Mouse (Mus musculus): ENCODE results near the gene Gm45902.

Gene Gm45902

DNA sequence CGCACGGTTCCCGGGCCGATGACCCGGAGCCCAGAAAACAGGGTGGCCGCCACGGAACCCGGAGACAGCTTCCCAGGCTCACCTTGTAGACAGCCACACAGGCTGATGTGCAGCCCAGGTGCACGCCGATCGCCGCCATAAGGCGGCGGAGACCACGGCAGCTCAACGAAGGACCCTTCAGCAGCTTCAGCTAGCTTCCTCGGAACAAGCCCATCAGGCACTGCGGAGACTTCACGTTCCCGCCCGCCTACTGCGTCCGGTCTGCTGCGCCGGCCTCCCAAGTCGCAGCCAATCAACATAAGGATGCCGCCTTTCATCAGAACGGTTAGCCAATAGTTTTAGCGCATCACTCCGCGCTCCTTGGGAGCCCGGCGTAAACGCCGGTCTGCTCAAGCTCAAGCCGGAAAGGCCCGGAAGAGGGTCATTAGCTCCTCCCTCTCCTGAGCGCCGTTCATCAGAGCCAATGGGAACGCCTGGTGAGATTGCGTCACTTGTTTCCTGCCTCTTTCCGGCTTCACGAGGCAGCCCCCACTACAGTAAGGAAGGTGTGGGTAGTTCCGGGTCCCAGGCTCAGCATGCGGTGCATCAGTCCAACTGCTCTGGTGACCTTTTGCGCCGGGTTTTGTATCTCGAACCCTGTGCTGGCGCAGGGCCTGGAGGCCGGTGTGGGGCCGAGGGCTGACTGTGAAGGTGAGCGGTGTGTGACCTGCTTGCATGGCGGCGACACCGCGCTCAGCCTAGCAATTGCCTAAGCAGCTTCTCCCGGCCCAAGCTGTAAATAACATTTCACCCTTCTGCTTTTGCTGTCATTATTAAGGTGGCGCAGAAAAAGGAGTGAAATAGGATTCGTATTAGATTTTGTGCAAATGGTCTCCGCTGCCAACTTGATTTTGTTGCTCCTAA is at the start of gene Gm45902, which contains the start of the genes Hspa14 and Cdnf:
Gene Gm45902, minus strand, starts transcription at position 239 of the 903 bp plus-strand sequence.
Gene Hspa14, minus strand, starts transcription at position 263 of the 903 bp plus-strand sequence.
Gene Cdnf, plus strand, starts transcription at position 479 of the 903 bp plus-strand sequence.
- peak; percentile 98 for DNase-seq (ENCODE audit: low read depth)

DNA sequence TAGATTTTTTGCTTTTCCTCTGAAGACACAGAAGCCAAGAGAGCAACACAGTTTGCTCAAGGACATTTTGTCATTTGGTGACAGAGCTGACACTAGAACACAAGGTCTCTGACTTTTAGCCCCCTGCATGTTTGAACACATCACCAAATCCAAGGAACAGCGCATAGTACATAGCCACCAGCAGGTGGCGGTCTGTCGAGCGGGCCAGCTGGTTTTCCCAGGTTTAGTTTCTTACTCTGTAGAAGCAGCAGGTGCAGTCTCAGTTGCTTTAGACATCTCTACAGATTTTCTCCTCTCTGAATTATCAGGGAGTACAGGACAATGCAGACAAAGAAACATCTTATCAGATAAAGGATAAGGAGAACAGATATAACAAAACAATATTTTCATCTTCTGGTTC is 34.0 kb upstream of the Gm45902 start:
- DNase-seq (ENCODE audit: low read depth): peak; percentile 27

DNA sequence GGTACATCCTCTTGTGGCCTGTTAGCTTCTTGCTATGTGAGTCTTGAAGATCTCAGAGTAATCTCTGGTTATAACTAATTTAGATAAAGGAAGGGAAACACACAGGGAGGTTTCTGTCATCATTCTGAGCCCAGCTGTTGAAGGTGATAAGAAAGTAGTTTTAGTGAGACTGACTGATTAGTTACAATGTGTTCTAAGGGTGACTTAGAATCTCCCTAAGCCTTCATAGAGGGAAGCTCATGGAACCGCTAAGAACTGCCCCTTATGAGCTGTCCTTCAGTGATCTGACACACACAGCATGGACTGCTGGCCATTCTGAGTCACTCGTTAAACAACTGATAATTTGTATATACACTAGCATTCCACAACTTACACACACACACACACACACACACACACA is 33.5 kb upstream of the Gm45902 start:
- DNase-seq (ENCODE audit: low read depth): no peak

DNA sequence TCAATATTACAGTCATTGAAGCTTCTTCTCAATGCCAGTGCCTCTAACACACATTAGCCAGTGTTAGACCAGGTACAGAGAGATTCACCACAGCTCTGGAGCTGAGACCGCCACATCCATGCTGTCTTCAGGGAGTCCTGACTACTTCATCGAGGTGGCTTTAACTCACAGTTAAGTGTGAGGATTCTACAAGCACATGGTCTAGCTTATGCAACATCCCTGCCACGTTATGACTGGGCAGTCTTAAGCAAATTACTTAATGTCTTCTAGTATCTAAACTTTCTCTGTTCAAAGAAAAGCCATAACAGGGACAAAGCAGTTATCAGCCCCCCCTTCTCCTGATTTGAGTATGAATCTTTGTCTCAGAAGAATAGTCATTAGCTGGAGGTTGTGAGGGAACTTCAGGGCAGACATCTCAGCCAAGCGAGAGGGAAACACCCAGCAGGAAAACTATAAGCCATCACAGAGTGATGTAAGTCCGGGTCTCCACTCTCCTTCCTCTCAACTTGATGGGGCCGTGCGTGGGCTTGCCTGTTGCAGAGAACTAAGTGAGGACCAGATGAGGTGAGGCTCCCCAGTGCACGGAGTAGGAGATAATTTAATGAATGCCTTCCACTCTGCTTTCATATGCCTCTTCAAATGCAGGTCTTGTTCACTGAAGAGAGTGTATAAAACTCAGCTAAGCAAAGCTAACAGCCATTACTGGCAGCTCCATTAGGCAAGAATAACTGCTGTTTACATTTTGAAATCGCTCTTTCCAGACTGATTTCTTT is 28.9 kb upstream of the Gm45902 start:
- no peak for DNase-seq (ENCODE audit: low read depth)

DNA sequence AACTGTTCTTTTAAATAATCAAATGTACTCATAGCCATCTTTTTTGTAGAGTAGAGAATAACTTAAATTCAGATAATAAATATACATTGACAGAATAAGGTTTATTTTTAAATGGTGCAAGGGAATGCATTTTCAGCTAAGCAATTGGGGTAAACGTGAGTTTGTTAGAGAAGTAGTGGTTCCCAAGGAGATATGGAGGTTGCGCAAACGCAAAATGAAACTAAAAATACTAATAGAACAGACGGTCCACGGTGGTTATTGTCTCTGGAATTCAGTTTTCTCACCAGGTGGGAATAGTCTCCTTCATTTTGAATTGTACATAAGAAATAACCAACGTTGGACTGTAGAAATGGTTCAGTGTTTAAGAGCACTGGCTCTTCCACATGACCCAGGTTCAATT is 13.7 kb upstream of the Gm45902 start:
- no peak for DNase-seq (ENCODE audit: low read depth)

DNA sequence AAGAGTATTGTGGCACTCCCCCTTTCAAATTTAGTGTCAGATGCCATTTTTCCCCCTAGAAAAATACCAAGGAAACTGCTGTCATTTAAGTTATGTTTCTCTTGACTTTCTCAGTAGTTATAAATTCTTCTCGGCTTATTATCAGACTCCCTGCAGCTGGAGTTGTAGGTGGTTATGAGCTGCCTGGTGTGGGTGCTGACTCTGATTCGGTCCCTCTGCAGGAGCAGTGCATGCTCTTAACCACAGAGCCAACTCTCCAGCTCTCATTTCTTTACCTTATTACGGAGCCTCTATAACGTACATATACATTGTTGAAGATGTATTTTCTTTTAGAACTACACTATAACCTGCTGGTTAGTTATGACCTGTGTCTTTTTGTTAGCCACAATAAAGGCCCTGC is 10.0 kb upstream of the Gm45902 start:
- DNase-seq (ENCODE audit: low read depth): no peak

DNA sequence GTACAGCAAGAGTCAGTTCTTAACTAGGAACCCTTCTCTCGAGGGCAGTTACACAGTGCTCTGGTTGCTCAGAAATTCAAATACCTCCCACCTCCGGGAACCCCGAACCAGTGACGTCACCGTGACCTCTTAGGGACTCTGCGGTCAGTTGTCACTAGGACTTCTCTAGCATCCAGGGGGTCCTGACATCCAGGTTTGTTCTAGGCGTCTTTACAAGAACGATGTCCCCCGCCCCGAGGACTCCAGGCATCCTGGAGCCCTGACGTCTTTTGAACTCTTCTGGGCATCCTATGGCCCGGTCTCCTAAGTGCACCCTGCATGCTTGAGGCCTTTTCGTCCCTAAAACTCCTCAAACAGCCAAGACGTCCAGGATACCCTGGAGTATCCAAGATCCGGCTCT is 514 bp downstream of the Gm45902 start:
- DNase-seq (ENCODE audit: low read depth): no peak

DNA sequence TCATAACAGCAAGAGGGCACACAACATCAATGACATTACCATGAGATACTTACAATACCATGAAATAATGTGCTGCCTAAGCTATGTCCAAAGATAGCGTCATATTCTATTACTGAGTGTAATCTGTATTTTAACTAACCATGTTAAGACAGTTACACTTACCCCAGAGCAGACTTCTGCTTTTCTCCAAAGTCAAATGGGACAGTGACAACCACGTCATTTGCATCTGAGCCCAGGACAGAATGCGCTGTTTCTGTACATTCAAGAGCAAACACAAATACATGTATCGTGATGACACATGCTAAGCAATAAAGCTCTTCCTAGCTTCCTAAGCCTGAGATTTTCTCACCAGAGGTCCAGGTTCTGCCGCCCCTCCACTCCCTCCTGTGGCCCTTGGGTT is 11.7 kb downstream of the Gm45902 start:
- DNase-seq (ENCODE audit: low read depth): no peak

DNA sequence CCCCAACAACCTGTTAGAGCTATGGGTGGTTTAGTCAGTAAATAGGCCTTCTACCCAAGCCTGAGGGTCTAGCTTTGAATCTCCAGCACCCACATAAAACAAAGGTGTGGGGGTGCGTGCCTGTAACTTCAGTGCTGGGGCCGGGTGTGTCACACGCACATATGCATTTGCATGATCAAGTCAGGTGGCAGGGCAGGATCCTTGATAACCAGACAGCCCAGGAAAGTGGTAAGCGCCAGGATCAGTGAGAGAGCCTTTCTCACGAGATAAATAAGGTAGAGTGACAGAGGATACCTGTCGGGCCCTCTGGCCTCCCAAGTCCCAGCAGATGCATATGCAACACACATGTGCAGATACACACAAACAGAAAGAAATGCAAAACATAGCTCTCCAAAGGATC is 13.0 kb downstream of the Gm45902 start:
- DNase-seq (ENCODE audit: low read depth): no peak

DNA sequence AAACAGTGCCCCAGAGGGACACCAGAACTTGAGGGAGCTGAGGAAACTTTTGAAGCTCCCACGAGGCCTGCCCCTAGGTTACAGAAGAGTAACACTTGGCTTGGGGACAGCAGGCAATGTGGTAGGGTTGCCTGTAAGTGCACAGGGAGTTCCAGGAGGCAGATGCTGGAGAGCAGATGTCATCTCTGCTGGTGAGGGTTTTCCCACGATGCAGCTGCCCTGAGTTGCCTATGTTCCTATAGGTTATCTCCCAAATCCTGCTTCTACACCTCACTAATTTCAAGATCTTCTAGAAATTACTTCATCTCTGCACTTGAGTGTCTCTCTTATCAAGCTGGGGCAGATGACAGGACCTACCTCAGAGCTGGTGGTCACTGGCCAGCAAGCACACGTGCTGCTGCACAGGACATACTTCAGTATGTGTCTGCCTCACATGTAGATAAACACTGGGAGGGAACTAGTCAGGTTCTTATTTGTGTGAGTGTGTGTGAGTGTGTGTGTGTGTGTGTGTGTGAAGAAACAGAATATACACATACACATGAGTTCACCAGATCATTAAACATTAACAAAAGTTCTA is 18.7 kb downstream of the Gm45902 start:
- DNase-seq (ENCODE audit: low read depth): no peak

DNA sequence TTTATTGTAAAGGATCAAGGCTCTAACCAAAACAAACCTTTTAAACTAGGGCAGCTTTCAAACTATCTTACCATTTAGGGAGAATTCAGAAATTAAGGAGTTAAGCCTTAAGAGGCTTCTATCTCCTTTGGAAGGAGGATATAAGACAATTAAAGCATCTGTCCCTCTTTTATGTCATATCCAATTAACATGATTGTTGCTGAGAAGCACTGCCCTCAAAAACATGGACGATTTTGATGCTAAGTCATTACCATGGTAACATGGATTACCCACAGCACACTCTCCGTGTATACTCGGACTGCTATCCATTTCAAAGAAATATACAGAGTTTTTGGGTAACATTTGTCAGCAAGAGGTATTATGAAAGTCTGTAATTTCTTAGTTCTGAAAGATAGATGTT is 22.8 kb downstream of the Gm45902 start:
- DNase-seq (ENCODE audit: low read depth): no peak

DNA sequence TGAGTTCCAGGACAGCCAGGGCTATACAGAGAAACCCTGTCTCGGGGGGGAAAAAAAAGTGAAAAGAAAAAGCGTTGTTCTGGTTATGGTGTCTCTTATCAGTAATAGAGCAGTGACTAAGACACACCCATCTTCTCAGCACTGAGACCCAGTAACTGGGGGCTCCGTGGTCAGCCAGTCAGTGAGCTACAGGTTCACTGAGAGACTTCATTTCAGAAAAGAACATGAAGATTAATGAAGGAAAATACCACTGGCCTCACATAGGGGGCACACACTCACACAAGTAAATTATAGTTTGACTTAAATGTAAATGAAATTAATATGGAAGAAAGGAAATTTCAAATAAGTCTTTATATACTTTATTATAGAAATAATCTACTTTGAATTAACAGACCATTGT is 32.4 kb downstream of the Gm45902 start:
- no peak for DNase-seq (ENCODE audit: low read depth)

DNA sequence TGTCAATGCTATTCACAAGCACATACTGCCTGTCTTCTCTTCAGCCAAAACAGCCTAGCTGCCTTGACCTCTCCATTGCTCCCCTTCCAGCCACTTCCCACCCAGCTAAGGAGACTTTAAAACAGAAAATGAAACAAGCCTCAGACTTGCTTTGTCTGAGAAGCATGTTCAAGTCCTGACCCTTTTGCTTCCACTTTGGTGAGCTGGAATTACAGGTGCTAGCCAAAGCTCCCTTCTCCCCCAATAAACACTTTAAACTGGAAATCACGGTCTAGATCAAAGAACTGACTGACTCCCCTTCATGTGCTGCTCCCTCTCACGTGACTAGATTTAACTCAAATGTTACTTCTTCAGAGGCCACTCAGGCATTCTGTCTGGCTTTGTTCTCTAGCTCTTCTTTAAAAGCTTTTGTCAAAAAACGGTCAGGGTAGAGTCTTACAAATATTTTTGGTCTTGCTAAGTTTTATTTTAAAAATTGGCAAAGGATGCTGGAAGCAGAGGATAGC is 36.8 kb downstream of the Gm45902 start:
- no peak for DNase-seq (ENCODE audit: low read depth)

DNA sequence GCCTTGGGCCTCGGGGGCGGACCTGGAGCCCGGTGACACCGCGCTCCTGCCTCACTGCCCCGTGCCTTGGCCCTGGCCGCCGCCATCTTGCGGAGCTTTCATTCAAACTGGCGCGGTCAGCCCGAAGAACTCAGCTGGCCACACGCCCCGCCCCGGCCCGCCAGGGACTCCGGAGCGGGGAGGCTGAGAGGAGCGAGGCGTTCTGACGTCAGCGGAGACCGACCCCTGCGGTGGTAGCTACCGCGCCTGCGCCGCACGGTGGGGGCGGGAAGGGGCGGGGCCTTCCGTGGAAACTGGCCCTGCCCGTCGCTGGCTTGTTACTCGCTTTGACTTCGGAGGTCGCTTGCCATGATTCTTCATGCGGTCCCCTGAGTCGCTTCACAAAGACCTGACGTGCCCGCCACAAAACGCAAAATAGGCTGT is 37.7 kb downstream of the Gm45902 start, which contains the start of gene Suv39h2:
Gene Suv39h2, minus strand, starts transcription at position 171 of the 423 bp plus-strand sequence.
- peak; percentile 79 for DNase-seq (ENCODE audit: low read depth)

DNA sequence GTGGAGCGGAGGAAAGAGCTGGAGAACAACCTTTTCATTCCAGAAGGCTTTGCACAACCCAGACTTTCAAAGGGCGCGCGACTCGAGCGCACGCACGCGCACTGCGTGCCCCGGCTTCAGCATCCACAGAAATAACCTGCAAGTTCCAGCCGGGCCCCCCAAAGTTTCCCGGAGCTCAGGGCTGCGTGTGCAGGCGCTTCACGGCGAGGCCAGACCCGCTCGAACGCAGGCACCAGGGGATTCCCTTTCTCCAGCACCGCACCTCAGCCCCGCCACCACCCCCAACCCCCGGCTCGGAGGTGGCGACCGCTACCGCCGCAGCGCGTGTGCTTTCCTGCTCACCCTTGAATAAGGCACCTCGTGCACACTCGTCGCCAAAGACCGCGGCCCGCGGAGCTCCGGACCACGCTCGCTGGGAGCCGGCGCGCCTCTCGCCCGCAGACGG is 38.2 kb downstream of the Gm45902 start:
- no peak for DNase-seq (ENCODE audit: low read depth)

DNA sequence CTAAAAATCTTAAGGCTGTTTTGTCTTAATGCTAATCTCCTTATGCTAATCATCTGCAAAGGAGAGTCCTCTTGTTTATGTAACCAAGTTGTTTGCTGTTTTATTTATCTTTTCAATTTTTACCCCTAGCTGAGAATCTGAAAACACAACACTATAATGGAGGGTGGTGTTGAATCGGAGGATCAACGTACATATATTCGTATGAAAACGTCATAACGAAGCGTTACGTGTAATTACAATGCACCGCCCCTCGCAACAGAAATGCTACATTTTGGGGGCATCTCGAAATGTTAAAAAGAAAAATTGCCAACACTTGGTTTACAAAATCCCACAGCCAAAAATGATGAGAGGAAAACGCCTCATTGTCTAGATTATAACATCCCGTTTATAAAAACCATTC is 38.7 kb downstream of the Gm45902 start:
- DNase-seq (ENCODE audit: low read depth): no peak

DNA sequence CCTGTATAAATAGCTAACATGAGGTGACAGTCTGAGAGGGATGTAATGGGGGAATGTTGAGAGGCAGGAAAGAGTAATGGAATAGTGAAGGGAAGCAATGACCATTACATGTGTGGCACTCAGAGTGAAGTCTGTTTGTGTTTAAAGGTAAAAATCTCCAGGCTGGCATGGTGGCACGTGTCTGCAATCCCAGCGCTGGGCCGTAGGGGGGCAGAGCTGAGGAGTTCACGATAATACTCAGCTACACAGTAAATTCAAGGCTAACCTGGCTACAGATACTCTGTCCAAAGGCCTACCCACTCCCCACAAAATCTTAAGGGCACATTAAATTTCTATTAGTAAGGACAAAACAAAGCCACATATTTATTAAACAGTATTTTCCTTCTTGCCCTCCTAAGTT is 56.0 kb downstream of the Gm45902 start:
- no peak for DNase-seq (ENCODE audit: low read depth)

All from fibroblast of lung, adult 2 months (primary cell).